Mouse (Mus musculus) kidney, postnatal 10 days (tissue): ENCODE measurements around the gene Wbp11.
"Not testable (repeated sequence)": the region's sequence is repeated elsewhere in the genome, so short reads cannot be mapped to it uniquely, and the experiment has no call there.

Experiments
- DNase-seq: peaks from one replicate; pipeline ENCODE4 v3.0.0; 2021; ENCODE audit warnings: mixed read lengths

Wbp11 gene

DNA sequence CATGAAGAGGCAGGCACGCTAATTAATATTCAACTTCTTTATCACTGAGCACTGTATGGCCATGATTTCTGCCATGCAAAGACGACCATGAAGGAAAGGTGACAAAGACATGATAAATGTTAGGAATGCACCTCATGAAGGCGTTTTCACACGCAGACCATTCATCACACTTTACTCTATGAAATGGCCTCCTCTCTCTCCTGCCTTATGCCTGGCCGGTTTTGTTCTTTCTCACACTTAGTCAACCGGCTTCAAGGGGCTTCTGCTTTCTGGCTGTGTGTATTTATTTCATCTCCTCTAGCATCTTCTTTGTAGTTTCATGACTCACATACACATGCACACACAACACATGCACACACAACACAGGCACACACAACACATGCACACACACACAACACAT is 26.8 kb downstream of the Wbp11 start:
- no peak for DNase-seq

- no peak for DNase-seq
These were observed 27.3 kb downstream of the Wbp11 start for GRCm38 (mm10) chr6:136800710-136801109.

DNA sequence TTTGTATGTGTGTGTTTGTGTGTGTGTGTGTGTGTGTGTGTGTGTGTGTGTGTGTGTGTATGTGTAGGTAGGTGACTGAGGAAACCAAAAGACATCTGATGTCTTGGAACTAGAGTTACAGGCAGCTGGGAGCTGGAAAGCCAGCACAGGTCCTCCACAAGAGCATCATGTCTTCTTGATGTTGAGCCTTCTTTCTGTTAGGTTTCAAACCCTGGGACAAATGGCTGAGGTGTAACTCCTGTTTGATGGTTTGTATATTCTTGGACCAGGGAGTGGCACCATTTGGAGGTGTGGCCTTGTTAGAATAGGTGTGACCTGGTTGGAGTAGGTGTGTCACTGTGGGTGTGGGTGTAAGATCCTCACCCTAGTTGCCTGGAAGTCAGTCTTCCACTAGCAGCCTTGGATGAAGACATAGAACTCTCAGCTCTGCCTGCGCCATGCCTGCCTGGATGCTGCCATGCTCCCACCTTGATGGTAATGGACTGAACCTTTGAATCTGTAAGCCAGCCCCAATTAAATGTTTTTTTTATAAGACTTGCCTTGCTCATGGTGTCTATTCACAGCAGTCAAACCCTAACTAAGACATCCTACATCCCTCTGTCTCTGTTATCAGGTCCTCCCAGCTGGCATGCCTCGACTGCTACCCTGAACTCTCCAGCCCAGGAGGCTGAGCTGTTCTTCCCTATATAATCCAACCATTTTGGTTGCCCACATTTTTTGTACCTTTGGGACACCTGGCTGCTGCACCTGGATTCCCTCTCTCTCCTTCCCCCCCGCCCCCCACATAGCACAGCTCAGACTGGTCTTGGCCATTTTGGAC is 29.9 kb downstream of the Wbp11 start:
- not testable (repeated sequence) for DNase-seq

DNA sequence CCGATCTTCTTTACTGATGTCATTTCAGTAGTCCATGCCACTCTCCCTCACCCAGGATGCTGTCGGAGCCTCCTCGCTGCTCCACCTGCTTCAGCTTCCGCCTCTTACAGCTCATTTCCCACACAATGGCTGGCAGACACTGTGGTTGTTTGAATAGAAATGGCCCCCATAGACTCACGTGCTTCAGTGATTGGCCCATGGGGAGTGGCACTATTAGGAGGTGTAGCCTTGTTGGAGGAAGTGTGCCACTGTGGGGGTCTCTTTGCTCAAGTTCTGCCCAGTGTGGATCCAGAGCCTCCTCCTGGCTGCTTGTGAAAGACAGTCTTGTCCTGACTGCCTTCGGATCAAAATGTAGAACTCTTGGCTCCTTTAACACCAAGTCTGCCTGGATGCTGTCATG is 32.2 kb downstream of the Wbp11 start:
- no peak for DNase-seq

GRCm38 (mm10) chr6:136795110-136795509 is 32.9 kb downstream of the Wbp11 start:
- DNase-seq: no peak

GRCm38 (mm10) chr6:136793831-136794525 is 34.1 kb downstream of the Wbp11 start:
- DNase-seq: no peak

- no peak for DNase-seq
These were observed 34.9 kb downstream of the Wbp11 start for GRCm38 (mm10) chr6:136792884-136793758.

DNA sequence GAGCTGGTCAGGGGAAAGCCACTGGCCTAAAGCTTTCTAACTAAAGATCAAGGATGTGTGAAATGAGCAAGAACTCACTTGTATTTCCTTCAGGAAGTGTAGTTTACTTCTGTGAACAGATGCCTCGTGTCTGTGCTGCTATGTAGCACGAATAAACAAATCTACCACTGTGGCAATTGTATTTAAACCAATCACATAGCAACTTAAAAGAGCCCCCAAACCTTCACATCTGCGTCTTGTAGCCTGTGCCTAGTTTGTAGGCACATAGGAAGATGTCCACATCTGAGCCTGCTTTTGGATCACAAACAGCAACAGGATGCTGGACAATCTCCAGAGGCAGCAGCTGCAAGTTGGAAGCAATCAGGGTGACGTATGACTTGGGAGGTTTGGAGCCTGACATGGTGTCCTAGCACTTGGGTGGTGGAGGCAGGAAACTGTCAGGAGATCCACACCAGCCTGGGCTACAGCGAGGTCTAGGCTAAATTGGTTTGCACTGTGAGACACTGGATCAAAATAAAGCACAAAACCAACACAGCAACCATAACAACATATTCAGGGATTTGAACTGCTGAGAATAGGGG is 38.6 kb downstream of the Wbp11 start:
- peak; percentile 85 for DNase-seq

DNA sequence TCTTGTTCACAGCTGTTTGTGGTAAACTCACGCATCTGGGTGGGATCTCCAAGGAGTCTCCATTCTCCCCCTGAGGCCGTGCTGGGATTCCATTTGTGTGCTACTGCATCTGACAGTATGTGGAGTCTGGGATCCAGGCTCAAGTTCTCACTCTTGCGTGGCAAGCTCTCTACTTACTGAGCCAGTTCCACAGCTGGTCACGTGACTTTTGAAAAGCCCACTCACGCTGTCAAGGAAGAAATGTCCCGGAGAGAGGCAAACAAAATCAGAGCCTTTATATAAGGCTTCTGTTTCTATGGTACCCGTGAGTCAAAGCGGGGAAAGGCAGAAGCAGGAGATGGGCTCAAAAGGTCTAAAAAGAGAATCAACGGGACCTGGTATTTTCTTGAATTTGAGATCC is 45.3 kb downstream of the Wbp11 start:
- DNase-seq: no peak

DNA sequence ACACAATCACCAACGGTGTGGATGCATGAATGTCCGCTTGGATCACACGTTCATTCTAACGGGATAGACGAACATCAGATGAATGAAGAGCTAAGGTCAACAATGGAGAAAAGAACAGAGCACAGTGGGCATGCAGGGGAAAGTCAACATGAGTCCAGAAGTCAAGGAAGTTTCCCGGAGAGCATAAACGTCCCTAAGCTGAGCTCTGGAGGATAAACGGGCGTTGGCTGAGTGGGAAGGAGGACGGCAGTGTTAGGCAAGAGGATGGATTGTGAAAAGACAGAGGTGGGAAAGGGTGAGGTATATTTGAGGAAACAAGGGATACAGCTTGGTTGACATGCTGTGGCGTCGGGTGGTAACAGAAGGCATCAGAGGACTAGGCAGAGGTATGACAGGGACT is 45.9 kb downstream of the Wbp11 start:
- DNase-seq: no peak

DNA sequence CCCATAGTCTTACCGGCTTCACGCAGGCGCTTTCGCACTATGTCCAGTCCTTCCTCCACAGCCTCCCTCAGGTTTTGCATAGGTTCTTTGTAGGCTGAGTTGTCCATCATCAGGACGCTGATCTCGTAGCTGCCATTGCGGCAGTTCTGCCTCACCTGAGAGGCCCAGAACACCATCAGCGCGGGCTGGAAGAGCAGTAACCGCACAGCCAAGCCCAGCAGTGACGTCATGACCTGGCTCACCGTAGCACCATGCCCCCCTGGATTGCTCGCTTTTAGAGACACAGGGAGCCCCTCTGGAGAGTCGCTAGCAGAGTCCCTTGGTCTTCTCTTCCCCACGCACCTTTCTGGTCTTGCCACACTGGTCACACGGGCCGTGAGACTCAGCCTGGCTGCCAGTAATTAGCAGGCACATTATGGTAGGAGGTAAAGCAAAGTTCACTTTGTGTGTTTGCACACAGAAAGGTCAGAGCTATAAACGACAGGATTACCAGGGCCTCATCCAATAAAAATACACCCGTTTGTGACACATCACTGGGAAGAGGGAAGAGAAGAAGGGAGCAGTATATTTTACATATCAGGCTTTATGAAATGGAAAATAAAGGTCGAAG is 46.6 kb downstream of the Wbp11 start, which contains the start of gene Gucy2c:
Gene Gucy2c (minus strand): TSS at position 389 of the 610 bp plus-strand sequence.
- no peak for DNase-seq

- no peak for DNase-seq
These were observed 51.6 kb downstream of the Wbp11 start for GRCm38 (mm10) chr6:136776392-136776791.

- DNase-seq: no peak
These were observed 58.2 kb downstream of the Wbp11 start for GRCm38 (mm10) chr6:136769859-136770258.

GRCm38 (mm10) chr6:136769143-136769542 is 58.9 kb downstream of the Wbp11 start:
- no peak for DNase-seq

GRCm38 (mm10) chr6:136763912-136764311 is 64.1 kb downstream of the Wbp11 start:
- DNase-seq: no peak
